ENCODE assay signal across 22 mouse cellular contexts in genomic region chr1:84362209-84362608, GRCm38 (mm10). TPM values are rescaled to one million over a fixed set of nuclear protein-coding genes. Genes with fewer than 3 reads are reported as not detected.
DNase-seq lines count a peak whose midpoint lies in the region; ATAC-seq and TF ChIP-seq lines count a peak whose summit lies in the region.
"Had no signal": no experiment of that assay in that cellular context is flagged by ENCODE, and none has a peak within 500 bp of the region (broad histone marks: within the 10 kb centered on the region; RNA-seq: fewer than 3 reads in every experiment).

No protein-coding gene starts in this region.

- no peak for DNase-seq in kidney, adult 18-20 months
- DNase-seq in thymus, postnatal 4 days, result no peak
- DNase-seq: cerebellum, adult 8-10 months; cerebellum, postnatal 36 days; embryo, embryonic 11 days; gastrocnemius, adult 2 months; heart, adult 2 months; kidney, postnatal 10 days; liver; liver, postnatal 0 days; right cerebral cortex, postnatal 4 days had no signal

- H3ac ChIP-seq in myocyte (ENCODE audit: control insufficient read depth, insufficient read length), result no peak overlapping the region

- peak; percentile 36; the same call in 1 of the 2 replicates for ATAC-seq in kidney, embryonic 15.5 days (replicated peaks; ENCODE audit: low FRiP score)
- peak; percentile 63 for ATAC-seq in intestine, embryonic 15.5 days
- no peak for ATAC-seq in erythroblast, adult 5-6 weeks (replicated peaks; ENCODE audit: low FRiP score, poor library complexity, severe bottlenecking)
- ATAC-seq: forebrain, embryonic 14.5 days; liver, postnatal 0 days; lung, postnatal 0 days had no signal

- no peaks in the 10 kb centered on the region for H3K27me3 ChIP-seq in kidney, embryonic 15.5 days
- no peaks in the 10 kb centered on the region for H3K27me3 ChIP-seq in intestine, embryonic 15.5 days (replicated peaks)
- H3K27me3 ChIP-seq in myocyte (ENCODE audit: control insufficient read depth, insufficient read depth, insufficient read length), result no peaks in the 10 kb centered on the region
- H3K27me3 ChIP-seq: hindbrain, embryonic 12.5 days; midbrain, embryonic 12.5 days had no signal

- 24% methylated on average over 1 of the region's 1 CpGs for WGBS in kidney, embryonic 15.5 days
- WGBS in intestine, embryonic 15.5 days, result 36% methylated on average over 1 of the region's 1 CpGs

- TF ChIP-seq CTCF in bone marrow macrophage, adult 2 months (IDR thresholded peaks at IDR 0.05; ENCODE audit: low read depth, low read length), result no peak

- no peaks in the 10 kb centered on the region for H3K79me2 ChIP-seq in myocyte (ENCODE audit: control insufficient read depth, insufficient read depth)

- no peak overlapping the region for H3K4me3 ChIP-seq in kidney, embryonic 15.5 days (replicated peaks)
- peak overlapping the region; percentile 4; the same call in 1 of the 2 replicates for H3K4me3 ChIP-seq in bone marrow macrophage, adult 2 months (ENCODE audit: insufficient read depth, low read length)
- no peak overlapping the region for H3K4me3 ChIP-seq in intestine, embryonic 15.5 days (replicated peaks)
- no peak overlapping the region for H3K4me3 ChIP-seq in myocyte
- H3K4me3 ChIP-seq: embryonic facial prominence, embryonic 13.5 days; gastrocnemius, adult 2 months; heart, adult 2 months; hindbrain, embryonic 12.5 days; limb, embryonic 10.5 days; midbrain, embryonic 12.5 days had no signal

- no peak overlapping the region for H3K9ac ChIP-seq in kidney, embryonic 15.5 days
- H3K9ac ChIP-seq in intestine, embryonic 15.5 days, result no peak overlapping the region
- H3K9ac ChIP-seq: embryonic facial prominence, embryonic 13.5 days; hindbrain, embryonic 12.5 days; liver, postnatal 0 days; midbrain, embryonic 12.5 days had no signal

- TF ChIP-seq POLR2A in bone marrow macrophage, adult 2 months (IDR thresholded peaks at IDR 0.05; ENCODE audit: borderline replicate concordance, low read depth, low read length), result no peak
- no peak for TF ChIP-seq POLR2A in myocyte (IDR thresholded peaks at IDR 0.05; ENCODE audit: insufficient read length, low read depth)

- no peak overlapping the region for H3K4me2 ChIP-seq in kidney, embryonic 15.5 days
- H3K4me2 ChIP-seq in intestine, embryonic 15.5 days (replicated peaks), result no peak overlapping the region
- H3K4me2 ChIP-seq in myocyte (ENCODE audit: low read depth), result peak overlapping the region; percentile 30
- H3K4me2 ChIP-seq: embryonic facial prominence, embryonic 13.5 days; hindbrain, embryonic 12.5 days; midbrain, embryonic 12.5 days had no signal

- no peaks in the 10 kb centered on the region for H3K9me3 ChIP-seq in kidney, embryonic 15.5 days (replicated peaks)
- H3K9me3 ChIP-seq in intestine, embryonic 15.5 days, result no peaks in the 10 kb centered on the region
- H3K9me3 ChIP-seq: embryonic facial prominence, embryonic 13.5 days; hindbrain, embryonic 12.5 days; limb, embryonic 10.5 days; midbrain, embryonic 12.5 days had no signal

- H3K4me1 ChIP-seq in kidney, embryonic 15.5 days, result peaks cover 10% of the 10 kb centered on the region; the same call in 1 of the 2 replicates
- H3K4me1 ChIP-seq in bone marrow macrophage, adult 2 months (ENCODE audit: control insufficient read depth, insufficient read depth, low read length), result peaks cover 75% of the 10 kb centered on the region
- peaks cover 2% of the 10 kb centered on the region; the same call in 1 of the 2 replicates for H3K4me1 ChIP-seq in intestine, embryonic 15.5 days (replicated peaks)
- H3K4me1 ChIP-seq: embryonic facial prominence, embryonic 13.5 days; limb, embryonic 10.5 days; midbrain, embryonic 12.5 days had no signal

- peak overlapping the region; percentile 41; the same call in 1 of the 2 replicates for H3K27ac ChIP-seq in kidney, embryonic 15.5 days
- H3K27ac ChIP-seq in bone marrow macrophage, adult 2 months (ENCODE audit: insufficient read depth, low read depth, low read length), result peak overlapping the region; percentile 93
- H3K27ac ChIP-seq in intestine, embryonic 15.5 days, result no peak overlapping the region
- H3K27ac ChIP-seq: embryonic facial prominence, embryonic 13.5 days; gastrocnemius, adult 2 months; heart, adult 2 months; hindbrain, embryonic 12.5 days; limb, embryonic 10.5 days; midbrain, embryonic 12.5 days had no signal

- no peaks in the 10 kb centered on the region for H3K36me3 ChIP-seq in kidney, embryonic 15.5 days
- H3K36me3 ChIP-seq in intestine, embryonic 15.5 days, result no peaks in the 10 kb centered on the region
- no peaks in the 10 kb centered on the region for H3K36me3 ChIP-seq in myocyte (ENCODE audit: control insufficient read depth, insufficient read depth)
- H3K36me3 ChIP-seq: embryonic facial prominence, embryonic 13.5 days; hindbrain, embryonic 12.5 days; limb, embryonic 10.5 days; midbrain, embryonic 12.5 days had no signal

TF ChIP-seq in myocyte, 11 proteins besides CTCF, POLR2A, EP300 and RAD21:
- TF ChIP-seq TCF12 (IDR thresholded peaks at IDR 0.05; ENCODE audit: insufficient read depth, poor library complexity, severe bottlenecking) (no peak), MYOD1 (IDR thresholded peaks at IDR 0.05; ENCODE audit: control insufficient read depth in 1 of 3, insufficient read length in 2 of 3, low read depth in 2 of 3) (no peak), USF1 (IDR thresholded peaks at IDR 0.05; ENCODE audit: low read depth) (no peak), REST (IDR thresholded peaks at IDR 0.05; ENCODE audit: insufficient read depth, insufficient read length) (no peak), MAX (IDR thresholded peaks at IDR 0.05; ENCODE audit: low read depth) (no peak), CEBPB (IDR thresholded peaks at IDR 0.05; ENCODE audit: insufficient read depth, poor library complexity, severe bottlenecking) (no peak; the same call in 1 of the 2 replicates), E2F4 (IDR thresholded peaks at IDR 0.05; ENCODE audit: insufficient read depth) (no peak), POLR2AphosphoS2 (IDR thresholded peaks at IDR 0.05; ENCODE audit: insufficient read length, low read depth) (no peak), MYOG (IDR thresholded peaks at IDR 0.05; ENCODE audit: control insufficient read depth in 1 of 3, insufficient read depth in 1 of 3, insufficient read length in 2 of 3, low read depth in 2 of 3) (no peak), SRF (IDR thresholded peaks at IDR 0.05; ENCODE audit: control insufficient read depth, insufficient read length, low read depth) (no peak), TCF3 (IDR thresholded peaks at IDR 0.05; ENCODE audit: insufficient read length, low read depth) (no peak)

RNA-seq across cellular contexts. Expression of gene Pid1, which starts 1.8 kb away (rescaled TPM):
- 34.5 and 35.9 TPM in 2 replicates for polyA plus RNA-seq in kidney, embryonic 15.5 days (2015; fragmentation: Nextera tagmentation; extraction: Ambion mirVana)
- 302 TPM in 2 replicates for polyA plus RNA-seq in bone marrow macrophage, adult 2 months (2012; ENCODE audit: insufficient read depth, insufficient read length, missing spikeins)
- polyA plus RNA-seq in intestine, embryonic 15.5 days (2015; fragmentation: Nextera tagmentation; extraction: Ambion mirVana), result 21.3 and 22.0 TPM in 2 replicates
- polyA plus RNA-seq in myocyte (2012; fragmentation: generic; extraction: Trizol), result 0.24 TPM
- 4.0 and 11.7 TPM in 2 replicates for total RNA-seq in erythroblast, adult 5-6 weeks (2015; ENCODE audit: low replicate concordance)
- 8.1 and 8.6 TPM in 2 replicates for total RNA-seq in erythroblast, adult 5-6 weeks (2017; ENCODE audit: low replicate concordance)

Comparison
In these comparisons a context has a peak if more than half of its experiments do, and no peak if none do; other contexts are left out.
1. RNA of gene Pid1, which starts 1.8 kb away (polyA plus RNA-seq): 302 TPM in bone marrow macrophage, adult 2 months, 34.5 to 35.9 TPM in kidney, embryonic 15.5 days and 21.3 to 22.0 TPM in intestine, embryonic 15.5 days; 0.24 TPM in myocyte (single experiment); every median in the first group is over 10 times any median in the second.